Mouse (Mus musculus): ENCODE measurements around the gene Pdxp.

Pdxp gene

GRCm38 (mm10) chr15:78899740-78900584 lies 13.8 kb upstream of the Pdxp start, which contains the start of gene Sh3bp1:
TSS of gene Sh3bp1 (plus strand) at chr15:78899768.
- DNase-seq (ENCODE audit: low spot score) = no peak

GRCm38 (mm10) chr15:78900585-78901421 lies 12.9 kb upstream of the Pdxp start:
- DNase-seq (ENCODE audit: low spot score) = no peak

GRCm38 (mm10) chr15:78901422-78901789 lies 12.3 kb upstream of the Pdxp start:
- DNase-seq (ENCODE audit: low spot score) = no peak

- DNase-seq (ENCODE audit: low spot score) = peak; percentile 66
Observed at GRCm38 (mm10) chr15:78903243-78903642, 10.5 kb upstream of the Pdxp start.

GRCm38 (mm10) chr15:78908399-78908798 lies 5.3 kb upstream of the Pdxp start:
- DNase-seq (ENCODE audit: low spot score) = no peak

GRCm38 (mm10) chr15:78908982-78909381 lies 4.7 kb upstream of the Pdxp start:
- DNase-seq (ENCODE audit: low spot score) = no peak

GRCm38 (mm10) chr15:78912040-78912439 lies 1.7 kb upstream of the Pdxp start:
- DNase-seq (ENCODE audit: low spot score) = no peak

GRCm38 (mm10) chr15:78914091-78914822 lies 538 bp downstream of the Pdxp start:
- no peak for DNase-seq (ENCODE audit: low spot score)

- no peak for DNase-seq (ENCODE audit: low spot score)
Observed at GRCm38 (mm10) chr15:78914823-78915659, 1.3 kb downstream of the Pdxp start.

- peak; percentile 65 for DNase-seq (ENCODE audit: low spot score)
Observed at GRCm38 (mm10) chr15:78915660-78916017, 1.9 kb downstream of the Pdxp start.

GRCm38 (mm10) chr15:78916052-78916826 lies 2.5 kb downstream of the Pdxp start:
- DNase-seq (ENCODE audit: low spot score) = no peak

- no peak for DNase-seq (ENCODE audit: low spot score)
Observed at GRCm38 (mm10) chr15:78918126-78918525, 4.4 kb downstream of the Pdxp start.

GRCm38 (mm10) chr15:78919914-78920313 lies 6.2 kb downstream of the Pdxp start:
- no peak for DNase-seq (ENCODE audit: low spot score)

GRCm38 (mm10) chr15:78922700-78923099 lies 9.0 kb downstream of the Pdxp start:
- no peak for DNase-seq (ENCODE audit: low spot score)

- no peak for DNase-seq (ENCODE audit: low spot score)
Observed at GRCm38 (mm10) chr15:78923585-78923984, 9.9 kb downstream of the Pdxp start.

- no peak for DNase-seq (ENCODE audit: low spot score)
Observed at GRCm38 (mm10) chr15:78925129-78925528, 11.4 kb downstream of the Pdxp start.

GRCm38 (mm10) chr15:78926021-78926919 lies 12.6 kb downstream of the Pdxp start, which contains the start of gene Lgals1:
TSS of gene Lgals1 (plus strand) at chr15:78926725.
- no peak for DNase-seq (ENCODE audit: low spot score)

GRCm38 (mm10) chr15:78927021-78927787 lies 13.5 kb downstream of the Pdxp start:
- DNase-seq (ENCODE audit: low spot score) = no peak
